Mouse (Mus musculus) intestine, postnatal 0 days (tissue): ENCODE measurements at regions not wholly inside any gene's neighbourhood (a gene's known extent, or its start where the extent isn't known, plus 50 kb on each side); places are given as distances from the start of the nearest gene placed in this dataset.

Source experiments
- ATAC-seq: fragments of 200-750 bp; cut with Nextera tagmentation; 2 replicates; pipeline ENCODE4 v1.8.0; 2017; ENCODE audit warnings: mild to moderate bottlenecking, moderate TSS enrichment, moderate library complexity
- H3K27ac ChIP-seq: fragments of 300-500 bp; sonication (generic); 2 replicates; pipeline ENCODE4 v1.5.1; 2014; ENCODE audit warnings: mild to moderate bottlenecking, low read depth, low read length, moderate library complexity
- H3K27me3 ChIP-seq: fragments of 300-500 bp; sonication (generic); replicated peaks from 2 replicates; pipeline ENCODE4 v1.6.1; 2014; ENCODE audit warnings: low read length, mixed read lengths; ENCODE audit not compliant: control insufficient read depth, insufficient read depth
- H3K36me3 ChIP-seq: fragments of 300-500 bp; sonication (generic); 2 replicates; pipeline ENCODE4 v1.6.1; 2014; ENCODE audit warnings: mild to moderate bottlenecking, moderate library complexity; ENCODE audit not compliant: control insufficient read depth, insufficient read depth
- H3K4me1 ChIP-seq: fragments of 300-500 bp; sonication (generic); replicated peaks from 2 replicates; pipeline ENCODE4 v1.6.1; 2014; ENCODE audit warnings: antibody characterized with exemption, low read length, mixed read lengths; ENCODE audit not compliant: control insufficient read depth, insufficient read depth
- H3K4me2 ChIP-seq: fragments of 300-500 bp; sonication (generic); replicated peaks from 2 replicates; pipeline ENCODE4 v1.6.1; 2014; ENCODE audit warnings: low read depth, mild to moderate bottlenecking, moderate library complexity
- H3K4me3 ChIP-seq: fragments of 300-500 bp; sonication (generic); 2 replicates; pipeline ENCODE4 v1.5.1; 2014; ENCODE audit warnings: low read depth, low read length
- H3K9ac ChIP-seq: fragments of 300-500 bp; sonication (generic); 2 replicates; pipeline ENCODE4 v1.6.1; 2014; ENCODE audit warnings: mild to moderate bottlenecking, low read depth, low read length
- H3K9me3 ChIP-seq: fragments of 300-500 bp; sonication (generic); 2 replicates; pipeline ENCODE4 v1.6.1; 2016; ENCODE audit warnings: mixed run types; ENCODE audit not compliant: control insufficient read depth
- CTCF ChIP-seq: sonication (generic); IDR thresholded peaks from 2 replicates; pipeline ENCODE4 v1.5.1; 2016; ENCODE audit warnings: low read depth, mild to moderate bottlenecking, control low read depth, antibody characterized with exemption, moderate library complexity
- WGBS: fragments of 180-500 bp; shearing (Covaris S2); extraction: QIAGEN DNeasy Blood & Tissue Kit; methylation state at CpG from one replicate; pipeline ENCODE4 v1.1.7; 2014; 5-methylcytosine and 5-hydroxymethylcytosine counted together

DNA sequence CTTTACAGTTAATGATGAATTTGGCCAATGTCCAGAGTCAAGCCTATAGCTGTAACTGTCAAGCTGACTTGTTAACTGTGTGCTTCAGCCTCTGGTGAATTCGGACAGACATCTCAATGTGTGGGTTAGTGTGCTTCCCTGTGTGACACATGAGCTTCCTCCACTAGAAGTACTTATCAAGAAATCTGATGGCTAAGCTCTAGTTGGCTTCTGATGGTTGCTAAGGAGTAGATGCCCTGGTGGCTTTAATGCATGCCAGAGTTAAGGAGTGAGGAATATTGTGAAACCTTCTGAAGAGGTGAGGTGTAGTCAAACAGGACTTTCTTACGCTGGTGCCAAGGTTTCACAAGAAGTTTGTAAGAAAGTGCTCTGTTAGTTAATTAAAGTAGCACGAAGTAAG, 208.1 kb upstream of the Tet2 start:
- ATAC-seq, result no peak
- H3K9me3 ChIP-seq, result no peaks in the 10 kb centered on the region
- no peak overlapping the region for H3K9ac ChIP-seq
- H3K4me3 ChIP-seq, result no peak overlapping the region
- H3K4me1 ChIP-seq, result no peaks in the 10 kb centered on the region
- no peak overlapping the region for H3K27ac ChIP-seq
- 83% methylated on average over 3 of the region's 3 CpGs for WGBS
- no peak for TF ChIP-seq CTCF
- H3K36me3 ChIP-seq, result no peaks in the 10 kb centered on the region
- H3K27me3 ChIP-seq, result no peaks in the 10 kb centered on the region
- no peak overlapping the region for H3K4me2 ChIP-seq

DNA sequence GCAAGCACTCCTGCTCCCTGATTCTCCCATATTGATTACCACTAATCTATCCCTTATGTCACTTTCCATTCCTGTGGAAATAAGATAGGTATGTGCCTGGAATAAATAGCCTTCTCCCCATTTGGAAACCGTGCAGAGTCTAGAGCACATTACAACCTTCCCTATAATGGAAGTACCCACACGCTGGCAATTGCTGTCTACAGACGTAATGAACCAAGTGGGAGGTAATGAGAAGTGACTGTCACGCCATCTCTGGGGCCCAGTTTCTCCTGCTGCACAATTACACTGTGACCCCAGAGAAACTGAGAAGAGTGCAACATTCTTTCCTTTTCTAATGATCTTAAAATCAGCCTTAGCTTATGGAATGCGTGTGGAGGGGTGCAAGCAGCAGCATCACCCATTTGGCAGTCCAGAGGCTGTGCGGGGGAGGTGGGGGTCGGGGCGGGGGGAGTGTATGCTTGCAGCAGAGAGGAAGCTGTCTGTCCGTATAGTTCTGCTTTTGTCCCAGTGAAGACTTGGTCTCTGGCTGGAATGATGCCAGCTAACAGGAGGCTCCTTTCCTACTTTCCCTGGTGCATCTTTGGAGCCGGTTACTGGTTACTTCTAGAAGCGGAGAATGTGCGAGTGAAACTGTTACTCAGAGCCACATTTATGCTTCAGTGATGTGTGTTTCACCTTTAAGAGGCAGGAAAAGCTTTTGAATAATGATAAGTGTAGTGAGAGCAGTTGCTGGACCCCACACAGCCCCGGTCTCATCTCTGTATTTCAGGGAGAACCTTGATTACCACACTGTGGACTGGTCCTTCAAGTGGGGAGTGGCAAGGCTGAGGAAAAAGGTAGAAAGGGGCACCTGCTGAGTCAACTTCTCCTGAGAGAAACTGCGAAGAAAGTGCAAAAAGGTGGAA, 209.3 kb upstream of the Tet2 start:
- Histone ChIP-seq H3K27ac (no peak overlapping the region), H3K36me3 (no peaks in the 10 kb centered on the region), H3K27me3 (no peaks in the 10 kb centered on the region), H3K4me1 (no peaks in the 10 kb centered on the region), H3K4me3 (no peak overlapping the region), H3K9me3 (no peaks in the 10 kb centered on the region), H3K4me2 (no peak overlapping the region), H3K9ac (no peak overlapping the region)
- ATAC-seq, result no peak
- 61% methylated on average over 14 of the region's 14 CpGs for WGBS
- no peak for TF ChIP-seq CTCF

DNA sequence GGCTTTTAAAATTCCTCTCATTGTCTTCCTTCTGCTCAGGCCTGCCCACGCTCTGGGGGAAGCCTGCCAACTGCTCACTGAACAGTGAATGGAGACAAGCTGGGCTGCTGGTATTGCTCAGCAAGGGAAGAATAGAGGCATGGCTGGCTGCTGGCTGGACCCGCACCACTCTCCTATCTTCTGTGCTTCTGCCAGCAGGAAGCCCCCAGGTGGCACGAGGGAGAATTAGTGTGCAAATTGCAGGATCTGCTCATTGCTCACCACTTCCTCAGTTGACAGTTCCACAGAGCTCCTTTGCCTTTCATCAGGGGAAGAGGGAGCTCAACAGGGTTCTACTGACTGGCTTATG, 209.9 kb upstream of the Tet2 start:
- ATAC-seq, result no peak
- H3K4me2 ChIP-seq, result no peak overlapping the region
- H3K36me3 ChIP-seq, result no peaks in the 10 kb centered on the region
- no peaks in the 10 kb centered on the region for H3K9me3 ChIP-seq
- TF ChIP-seq CTCF, result no peak
- H3K9ac ChIP-seq, result no peak overlapping the region
- WGBS, result 23% methylated on average over 3 of the region's 3 CpGs
- H3K27me3 ChIP-seq, result no peaks in the 10 kb centered on the region
- no peak overlapping the region for H3K4me3 ChIP-seq
- no peaks in the 10 kb centered on the region for H3K4me1 ChIP-seq
- H3K27ac ChIP-seq, result no peak overlapping the region

DNA sequence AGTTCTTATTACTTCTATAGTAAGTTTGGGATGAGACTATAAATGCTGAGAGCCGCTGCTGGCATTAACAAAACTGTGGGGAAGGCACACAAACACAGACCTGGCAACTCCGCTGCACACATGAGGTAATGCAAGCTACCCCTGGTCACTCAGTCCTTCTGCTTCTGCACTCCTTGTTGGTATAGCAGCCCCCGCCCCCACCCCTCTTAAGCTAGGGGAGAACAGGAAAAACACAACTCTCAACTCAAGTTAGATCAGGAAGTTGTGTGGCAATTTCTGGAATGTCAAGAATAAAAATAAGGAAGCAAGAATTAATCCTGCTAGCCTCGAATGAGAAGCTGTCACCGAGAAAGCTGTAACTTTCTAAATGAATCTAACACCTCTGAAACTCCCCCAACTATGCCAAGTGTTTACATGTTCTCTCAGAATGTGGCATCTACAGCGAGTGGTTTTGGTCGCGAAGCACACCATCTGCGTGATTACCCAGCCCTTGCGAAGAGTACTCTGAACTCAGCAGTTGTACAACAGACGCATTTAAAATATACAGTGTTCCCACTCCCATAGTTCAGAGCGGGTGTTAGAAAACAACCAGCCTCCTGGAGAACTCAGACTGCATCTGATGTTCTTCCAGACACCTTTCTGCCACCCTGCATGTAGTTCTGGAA, 212.9 kb upstream of the Tet2 start:
- Histone ChIP-seq H3K4me2 (peak overlapping the region; percentile 32), H3K27ac (no peak overlapping the region), H3K9me3 (no peaks in the 10 kb centered on the region), H3K36me3 (no peaks in the 10 kb centered on the region), H3K4me1 (no peaks in the 10 kb centered on the region), H3K27me3 (no peaks in the 10 kb centered on the region), H3K4me3 (no peak overlapping the region), H3K9ac (no peak overlapping the region)
- no peak for TF ChIP-seq CTCF
- ATAC-seq, result no peak
- 49% methylated on average over 12 of the region's 12 CpGs for WGBS

DNA sequence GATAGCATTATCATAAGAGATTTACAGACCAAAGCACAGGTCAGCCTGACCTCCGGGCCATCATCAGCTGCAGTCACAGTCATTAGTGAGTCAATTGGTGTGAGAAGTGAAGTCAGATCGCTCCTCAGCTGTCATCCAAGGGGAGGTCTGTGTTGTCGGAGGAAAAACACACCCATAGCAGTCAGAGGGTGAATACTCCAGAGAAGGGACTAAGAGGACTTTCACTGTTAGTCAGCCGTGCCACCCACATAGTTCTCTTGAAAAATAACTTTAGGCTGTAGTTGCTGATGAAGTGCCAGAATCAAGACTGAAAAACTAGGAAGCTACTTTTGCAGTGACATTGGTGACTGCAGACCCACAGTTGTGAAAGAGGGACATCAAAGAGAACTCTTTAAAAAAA, 213.5 kb upstream of the Tet2 start:
- ATAC-seq, result no peak
- H3K4me3 ChIP-seq, result no peak overlapping the region
- H3K4me2 ChIP-seq, result no peak overlapping the region
- H3K27ac ChIP-seq, result no peak overlapping the region
- H3K27me3 ChIP-seq, result no peaks in the 10 kb centered on the region
- TF ChIP-seq CTCF, result no peak
- 21% methylated on average over 4 of the region's 4 CpGs for WGBS
- no peaks in the 10 kb centered on the region for H3K36me3 ChIP-seq
- H3K4me1 ChIP-seq, result no peaks in the 10 kb centered on the region
- H3K9me3 ChIP-seq, result no peaks in the 10 kb centered on the region
- no peak overlapping the region for H3K9ac ChIP-seq

DNA sequence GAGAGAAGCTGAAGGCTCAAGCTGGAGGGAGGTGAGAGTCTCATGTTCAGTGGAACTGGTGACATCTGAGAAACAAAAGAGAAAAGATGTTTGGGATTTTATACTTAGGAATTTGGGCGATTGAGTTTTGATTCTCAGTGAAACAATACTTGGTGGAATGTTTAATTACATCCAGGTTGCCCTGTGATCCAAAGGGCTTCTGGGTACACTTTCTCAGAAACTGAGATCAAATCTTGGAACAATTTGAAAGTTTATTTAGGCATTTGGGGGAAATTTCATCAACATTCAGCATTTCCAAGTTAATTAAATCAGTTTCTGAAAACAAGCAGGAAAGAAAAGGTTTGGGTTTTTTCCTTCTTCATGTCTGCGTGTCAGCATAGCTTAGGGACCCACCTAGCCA, 214.7 kb upstream of the Tet2 start:
- Histone ChIP-seq H3K9me3 (no peaks in the 10 kb centered on the region), H3K4me1 (no peaks in the 10 kb centered on the region), H3K4me3 (no peak overlapping the region), H3K27me3 (no peaks in the 10 kb centered on the region), H3K9ac (no peak overlapping the region), H3K36me3 (no peaks in the 10 kb centered on the region), H3K4me2 (no peak overlapping the region), H3K27ac (no peak overlapping the region)
- TF ChIP-seq CTCF, result no peak
- WGBS, result 80% methylated on average over 2 of the region's 2 CpGs
- ATAC-seq, result no peak
